Mouse (Mus musculus) bone marrow macrophage, adult 2 months (primary cell): Measurements from ENCODE around the gene Cbs.

Experiments used
- CTCF ChIP-seq: IDR thresholded peaks from 2 replicates; pipeline ENCODE4 v1.5.1; 2012; ENCODE audit warnings: low read depth, mild to moderate bottlenecking, low read length, moderate library complexity
- POLR2A ChIP-seq: IDR thresholded peaks from 2 replicates; pipeline ENCODE4 v1.6.1; 2012; ENCODE audit warnings: mild to moderate bottlenecking, low read depth, low read length, borderline replicate concordance

DNA sequence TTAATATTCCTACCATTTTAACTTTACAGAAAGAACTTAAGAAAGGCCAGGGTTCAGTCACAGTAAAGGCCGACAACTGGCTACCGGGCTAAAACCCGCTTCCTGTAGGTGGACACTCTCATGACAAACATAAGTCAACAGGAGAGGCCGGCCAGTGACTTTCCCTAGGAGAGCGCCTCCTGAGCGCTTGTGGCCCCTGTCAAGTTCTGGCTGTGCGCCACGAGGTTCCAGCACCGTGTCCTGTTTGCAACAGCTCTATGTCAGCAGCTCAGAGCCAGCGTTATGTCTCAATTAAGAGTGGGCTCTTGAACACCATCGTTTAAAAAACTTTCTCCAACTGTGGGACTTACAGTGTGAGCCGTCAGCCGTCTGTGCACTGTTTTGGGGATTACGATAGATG is 15.1 kb upstream of the Cbs start:
- TF ChIP-seq CTCF (no peak), POLR2A (no peak)
